19 mouse cellular contexts compared by ENCODE assay signal in genomic region chr9:43273735-43274134, GRCm38 (mm10). TPM values are rescaled to one million over a fixed set of nuclear protein-coding genes. Genes with fewer than 3 reads are reported as not detected.
DNase-seq lines count a peak whose midpoint lies in the region; ATAC-seq and TF ChIP-seq lines count a peak whose summit lies in the region.
"Had no signal": no experiment of that assay in that cellular context is flagged by ENCODE, and none has a peak within 500 bp of the region (broad histone marks: within the 10 kb centered on the region; RNA-seq: fewer than 3 reads in every experiment).

No protein-coding gene starts in this region.

- H3K4me3 ChIP-seq in embryonic facial prominence, embryonic 14.5 days (ENCODE audit: low read depth, low read length) = no peak overlapping the region
- H3K4me3 ChIP-seq in embryonic facial prominence, embryonic 10.5 days = no peak overlapping the region
- H3K4me3 ChIP-seq in heart, postnatal 0 days (ENCODE audit: low read depth, low read length) = no peak overlapping the region
- H3K4me3 ChIP-seq in heart, embryonic 11.5 days (ENCODE audit: low read depth, low read length) = no peak overlapping the region
- H3K4me3 ChIP-seq in stomach, embryonic 16.5 days (replicated peaks; ENCODE audit: low read length) = no peak overlapping the region
- H3K4me3 ChIP-seq in lung, adult 2 months (replicated peaks; ENCODE audit: extremely low read depth, low read depth, low read length) = no peak overlapping the region
- H3K4me3 ChIP-seq: embryonic facial prominence, embryonic 13.5 days; hindbrain, embryonic 15.5 days; limb, embryonic 13.5 days had no signal

- intact Hi-C loops in gastrocnemius, postnatal 36 days (cut with DNase I) = no loop called here

- peaks cover 27% of the 10 kb centered on the region for H3K27me3 ChIP-seq in embryonic facial prominence, embryonic 14.5 days (replicated peaks; ENCODE audit: control insufficient read depth, insufficient read depth, low read length)
- H3K27me3 ChIP-seq in embryonic facial prominence, embryonic 10.5 days (replicated peaks; ENCODE audit: low read depth, poor library complexity, severe bottlenecking) = peaks cover 58% of the 10 kb centered on the region
- peaks cover 27% of the 10 kb centered on the region for H3K27me3 ChIP-seq in heart, postnatal 0 days (ENCODE audit: control insufficient read depth, insufficient read depth, low read length)
- peaks cover 30% of the 10 kb centered on the region for H3K27me3 ChIP-seq in heart, embryonic 11.5 days (ENCODE audit: control insufficient read depth, insufficient read depth, low read length)
- H3K27me3 ChIP-seq in stomach, embryonic 16.5 days (ENCODE audit: control insufficient read depth, insufficient read depth, low read length) = peaks cover 16% of the 10 kb centered on the region

- 67% methylated on average over 9 of the region's 9 CpGs for WGBS in embryonic facial prominence, embryonic 14.5 days
- 87% methylated on average over 9 of the region's 9 CpGs for WGBS in embryonic facial prominence, embryonic 10.5 days
- WGBS in heart, postnatal 0 days = 60% methylated on average over 9 of the region's 9 CpGs
- WGBS in heart, embryonic 11.5 days (ENCODE audit: insufficient replicate concordance) = 65% methylated on average over 9 of the region's 9 CpGs
- WGBS in stomach, embryonic 16.5 days = 68% methylated on average over 9 of the region's 9 CpGs
- WGBS in lung, adult 2 months = 64% methylated on average over 9 of the region's 9 CpGs

- no peaks in the 10 kb centered on the region for H3K36me3 ChIP-seq in embryonic facial prominence, embryonic 14.5 days (ENCODE audit: control insufficient read depth, insufficient read depth, low read length)
- no peaks in the 10 kb centered on the region for H3K36me3 ChIP-seq in embryonic facial prominence, embryonic 10.5 days (replicated peaks)
- H3K36me3 ChIP-seq in heart, postnatal 0 days (replicated peaks; ENCODE audit: control insufficient read depth, insufficient read depth, low read length) = no peaks in the 10 kb centered on the region
- no peaks in the 10 kb centered on the region for H3K36me3 ChIP-seq in heart, embryonic 11.5 days (ENCODE audit: control insufficient read depth, insufficient read depth, low read length)
- H3K36me3 ChIP-seq in stomach, embryonic 16.5 days (ENCODE audit: control insufficient read depth, insufficient read depth, low read length) = no peaks in the 10 kb centered on the region
- H3K36me3 ChIP-seq: embryonic facial prominence, embryonic 13.5 days; G1E; hindbrain, embryonic 15.5 days; limb, embryonic 13.5 days had no signal

- peaks cover 1% of the 10 kb centered on the region for H3K9me3 ChIP-seq in embryonic facial prominence, embryonic 14.5 days (ENCODE audit: control insufficient read depth, low read length)
- no peaks in the 10 kb centered on the region for H3K9me3 ChIP-seq in embryonic facial prominence, embryonic 10.5 days
- H3K9me3 ChIP-seq in heart, postnatal 0 days (replicated peaks; ENCODE audit: control insufficient read depth, low read length) = no peaks in the 10 kb centered on the region
- no peaks in the 10 kb centered on the region for H3K9me3 ChIP-seq in heart, embryonic 11.5 days (replicated peaks; ENCODE audit: control insufficient read depth, low read length)
- no peaks in the 10 kb centered on the region for H3K9me3 ChIP-seq in stomach, embryonic 16.5 days (replicated peaks; ENCODE audit: control insufficient read depth, low read length)
- H3K9me3 ChIP-seq: embryonic facial prominence, embryonic 13.5 days; hindbrain, embryonic 15.5 days; limb, embryonic 13.5 days had no signal

- H3K4me2 ChIP-seq in embryonic facial prominence, embryonic 14.5 days (ENCODE audit: low read depth, low read length) = no peak overlapping the region
- H3K4me2 ChIP-seq in heart, postnatal 0 days (ENCODE audit: low read depth, low read length) = no peak overlapping the region
- no peak overlapping the region for H3K4me2 ChIP-seq in heart, embryonic 11.5 days
- no peak overlapping the region for H3K4me2 ChIP-seq in stomach, embryonic 16.5 days (ENCODE audit: low read depth, low read length)
- H3K4me2 ChIP-seq: embryonic facial prominence, embryonic 13.5 days; hindbrain, embryonic 15.5 days; limb, embryonic 13.5 days had no signal

- TF ChIP-seq POLR2A in lung, adult 2 months (IDR thresholded peaks at IDR 0.05; ENCODE audit: borderline replicate concordance, extremely low read depth, low read depth, low read length) = no peak

- H3K9ac ChIP-seq in embryonic facial prominence, embryonic 14.5 days (ENCODE audit: low read depth, low read length) = no peak overlapping the region
- H3K9ac ChIP-seq in heart, postnatal 0 days (replicated peaks; ENCODE audit: low read depth, low read length) = no peak overlapping the region
- H3K9ac ChIP-seq in heart, embryonic 11.5 days (ENCODE audit: low read depth, low read length) = no peak overlapping the region
- H3K9ac ChIP-seq in stomach, embryonic 16.5 days (ENCODE audit: low read length) = no peak overlapping the region
- H3K9ac ChIP-seq: embryonic facial prominence, embryonic 13.5 days; hindbrain, embryonic 15.5 days; limb, embryonic 13.5 days had no signal

- H3K4me1 ChIP-seq in embryonic facial prominence, embryonic 14.5 days (ENCODE audit: control insufficient read depth, insufficient read depth, low read length) = peaks cover 9% of the 10 kb centered on the region
- H3K4me1 ChIP-seq in embryonic facial prominence, embryonic 10.5 days = peaks cover 50% of the 10 kb centered on the region
- H3K4me1 ChIP-seq in heart, postnatal 0 days (ENCODE audit: control insufficient read depth, insufficient read depth) = peaks cover 6% of the 10 kb centered on the region; the same call in 1 of the 2 replicates
- H3K4me1 ChIP-seq in heart, embryonic 11.5 days (ENCODE audit: control insufficient read depth, insufficient read depth, low read length) = no peaks in the 10 kb centered on the region
- 0 out of 2 replicates have a peak, but pooled peaks cover 5% of the 10 kb centered on the region for H3K4me1 ChIP-seq in stomach, embryonic 16.5 days (ENCODE audit: control insufficient read depth, insufficient read depth, low read length)
- no peaks in the 10 kb centered on the region for H3K4me1 ChIP-seq in lung, adult 2 months (ENCODE audit: control insufficient read depth, insufficient read depth, low read length)

- no peak for ATAC-seq in embryonic facial prominence, embryonic 14.5 days (ENCODE audit: low read depth)
- ATAC-seq in heart, postnatal 0 days (ENCODE audit: insufficient read depth, low read depth) = no peak
- ATAC-seq in heart, embryonic 11.5 days (replicated peaks; ENCODE audit: insufficient number of reproducible peaks, low FRiP score, low TSS enrichment) = no peak
- ATAC-seq in stomach, embryonic 16.5 days (ENCODE audit: insufficient read depth, low FRiP score) = no peak
- ATAC-seq: CD4-positive, CD25-positive, alpha-beta regulatory T cell, adult 4 months had no signal

- no peak overlapping the region for H3K27ac ChIP-seq in embryonic facial prominence, embryonic 14.5 days (replicated peaks; ENCODE audit: low read depth, low read length)
- H3K27ac ChIP-seq in embryonic facial prominence, embryonic 10.5 days (replicated peaks) = no peak overlapping the region
- H3K27ac ChIP-seq in heart, postnatal 0 days (ENCODE audit: low read depth) = 0 out of 2 replicates have a peak overlapping the region, but pooled peaks have one; percentile 43
- no peak overlapping the region for H3K27ac ChIP-seq in heart, embryonic 11.5 days (ENCODE audit: low read depth, low read length)
- H3K27ac ChIP-seq in stomach, embryonic 16.5 days (ENCODE audit: low read length) = peak overlapping the region; percentile 4; the same call in 1 of the 2 replicates
- H3K27ac ChIP-seq: embryonic facial prominence, embryonic 13.5 days; hindbrain, embryonic 15.5 days; limb, embryonic 13.5 days had no signal

- no peak for TF ChIP-seq EP300 in heart, postnatal 0 days (IDR thresholded peaks at IDR 0.05; ENCODE audit: low read depth)

- no peak for TF ChIP-seq CTCF in heart, postnatal 0 days (IDR thresholded peaks at IDR 0.05; ENCODE audit: low read depth)
- no peak for TF ChIP-seq CTCF in lung, adult 2 months (IDR thresholded peaks at IDR 0.05; ENCODE audit: insufficient read depth, low read length)

- peak; percentile 48 for DNase-seq in embryonic facial prominence, embryonic 14.5 days (ENCODE audit: low spot score)
- DNase-seq in embryonic facial prominence, embryonic 10.5 days (ENCODE audit: low spot score) = no peak
- no peak for DNase-seq in heart, postnatal 0 days (ENCODE audit: low spot score)
- peak; percentile 35 to 54 for DNase-seq in gastrocnemius, postnatal 36 days
- no peak for DNase-seq in cerebellum, postnatal 10 days
- DNase-seq in lung, adult 2 months = no peak
- DNase-seq: cerebellum, adult 11 months; kidney, adult 2 months; kidney, postnatal 14 days; lung, adult 18-20 months; lung, postnatal 36 days had no signal

RNA-seq across cellular contexts. Expression of gene Oaf, which starts 34.0 kb away (rescaled TPM):
- polyA plus RNA-seq in embryonic facial prominence, embryonic 14.5 days (2014; fragmentation: Nextera tagmentation; extraction: Ambion mirVana) = 118 and 123 TPM in 2 replicates
- polyA plus RNA-seq in embryonic facial prominence, embryonic 10.5 days (2016; fragmentation: Nextera tagmentation; extraction: Ambion mirVana) = 55.2 and 57.0 TPM in 2 replicates
- total RNA-seq in heart, postnatal 0 days (2014; rRNA removed; ENCODE audit: low replicate concordance) = 15.6 and 26.6 TPM in 2 replicates
- polyA plus RNA-seq in heart, postnatal 0 days (2015; fragmentation: Nextera tagmentation; extraction: Ambion mirVana) = 20.7 and 22.4 TPM in 2 replicates
- 37.8 and 41.1 TPM in 2 replicates for polyA plus RNA-seq in heart, embryonic 11.5 days (2014; fragmentation: Nextera tagmentation; extraction: Ambion mirVana)
- total RNA-seq in gastrocnemius, postnatal 36 days (2021) = 10 to 100 TPM in 1 of 2 experiments, 1 to 10 TPM in 1; 5.4 to 10.7 TPM
- 31.4 and 36.2 TPM in 2 replicates for polyA plus RNA-seq in stomach, embryonic 16.5 days (2015; fragmentation: Nextera tagmentation; extraction: Ambion mirVana)
- polyA plus RNA-seq in lung, adult 2 months (2012; rRNA removed) = 9.2 and 10.1 TPM in 2 replicates

RNA-seq across cellular contexts. Expression of gene Trim29, which starts 36.9 kb away (rescaled TPM):
- polyA plus RNA-seq in embryonic facial prominence, embryonic 14.5 days (2014; fragmentation: Nextera tagmentation; extraction: Ambion mirVana) = 37.1 and 43.5 TPM in 2 replicates
- 4.4 and 4.7 TPM in 2 replicates for polyA plus RNA-seq in embryonic facial prominence, embryonic 10.5 days (2016; fragmentation: Nextera tagmentation; extraction: Ambion mirVana)
- 1.3 and 4.2 TPM in 2 replicates for total RNA-seq in heart, postnatal 0 days (2014; rRNA removed; ENCODE audit: low replicate concordance)
- 0.08 and 0.14 TPM in 2 replicates for polyA plus RNA-seq in heart, postnatal 0 days (2015; fragmentation: Nextera tagmentation; extraction: Ambion mirVana)
- 0.13 and 0.31 TPM in 2 replicates for polyA plus RNA-seq in heart, embryonic 11.5 days (2014; fragmentation: Nextera tagmentation; extraction: Ambion mirVana)
- under 1 TPM; 0.10 TPM for total RNA-seq in gastrocnemius, postnatal 36 days (2021)
- 54.1 and 69.6 TPM in 2 replicates for polyA plus RNA-seq in stomach, embryonic 16.5 days (2015; fragmentation: Nextera tagmentation; extraction: Ambion mirVana)
- polyA plus RNA-seq in lung, adult 2 months (2012; rRNA removed) = 6.1 and 25.1 TPM in 2 replicates
- total RNA-seq: common myeloid progenitor, adult 5-6 weeks; G1E had no signal
- polyA plus RNA-seq: CD4-positive, CD25-positive, alpha-beta regulatory T cell, adult 4 months; G1E; hindbrain, embryonic 15.5 days had no signal

Comparison
In these comparisons a context has a peak if more than half of its experiments do, and no peak if none do; other contexts are left out.
1. DNase-seq: peak in embryonic facial prominence, embryonic 14.5 days (single experiment) and gastrocnemius, postnatal 36 days (2 of 2); none in embryonic facial prominence, embryonic 10.5 days (single experiment), heart, postnatal 0 days (single experiment), cerebellum, postnatal 10 days (0 of 2) and lung, adult 2 months (single experiment).
2. H3K27ac ChIP-seq: peak in heart, postnatal 0 days (single experiment) and stomach, embryonic 16.5 days (single experiment); none in embryonic facial prominence, embryonic 14.5 days (single experiment), embryonic facial prominence, embryonic 10.5 days (single experiment) and heart, embryonic 11.5 days (single experiment).